Mouse (Mus musculus): ENCODE measurements at regions not wholly inside any gene's neighbourhood (a gene's known extent, or its start where the extent isn't known, plus 50 kb on each side); places are given as distances from the start of the nearest gene placed in this dataset.

- no peak for DNase-seq
Observed at GRCm38 (mm10) chr16:93384039-93384537, 219.8 kb downstream of the Setd4 start.

- DNase-seq: no peak
Observed at GRCm38 (mm10) chr16:93382945-93383344, 220.9 kb downstream of the Setd4 start.

- DNase-seq: no peak
Observed at GRCm38 (mm10) chr16:93380717-93381671, 222.9 kb downstream of the Setd4 start.

- no peak for DNase-seq
Observed at GRCm38 (mm10) chr16:93380117-93380516, 223.7 kb downstream of the Setd4 start.

DNA sequence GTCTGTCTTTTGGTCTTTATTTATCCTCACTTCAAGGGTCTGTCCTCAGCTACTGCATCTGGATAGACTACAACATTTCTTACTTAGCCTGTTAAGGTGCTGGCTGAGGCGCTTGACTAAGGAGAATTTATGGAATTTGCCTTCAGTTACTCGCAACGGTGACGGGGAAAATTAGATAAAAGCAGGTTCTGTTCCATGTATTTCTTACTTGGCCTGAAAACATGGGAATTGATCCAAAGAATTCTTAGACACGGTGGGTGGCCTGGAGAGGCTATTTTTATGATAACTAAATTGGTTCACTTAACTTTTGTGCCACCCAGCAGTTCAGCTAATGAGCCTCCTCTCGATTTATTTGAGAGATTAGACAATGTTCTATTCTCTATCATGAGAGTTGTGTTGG is 224.3 kb downstream of the Setd4 start:
- no peak for DNase-seq

- DNase-seq: no peak
Observed at GRCm38 (mm10) chr16:93374669-93375068, 229.2 kb downstream of the Setd4 start.

DNA sequence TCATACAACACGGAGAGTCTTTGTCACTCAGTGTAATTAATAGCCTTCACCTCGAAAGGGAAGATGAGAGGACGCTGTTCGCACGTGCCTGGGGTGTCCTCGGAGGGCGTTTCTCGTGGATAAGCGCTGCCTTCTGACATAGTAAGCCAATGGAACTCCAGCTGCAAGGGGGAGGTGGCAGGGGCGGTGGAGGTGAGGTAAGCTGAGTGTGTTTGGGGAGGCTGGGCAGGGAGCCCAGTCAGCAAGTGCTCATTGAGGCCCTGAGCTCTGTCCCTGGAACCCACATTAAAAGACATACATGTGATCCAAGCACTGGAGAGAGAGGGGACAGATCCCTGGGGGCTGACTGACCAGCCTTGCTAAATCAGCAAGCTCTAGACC is 234.1 kb downstream of the Setd4 start:
- no peak for DNase-seq

- DNase-seq: no peak
Observed at GRCm38 (mm10) chr16:93368824-93369765, 234.8 kb downstream of the Setd4 start.

GRCm38 (mm10) chr16:93367995-93368394 is 235.9 kb downstream of the Setd4 start:
- DNase-seq: peak; percentile 49 to 66

DNA sequence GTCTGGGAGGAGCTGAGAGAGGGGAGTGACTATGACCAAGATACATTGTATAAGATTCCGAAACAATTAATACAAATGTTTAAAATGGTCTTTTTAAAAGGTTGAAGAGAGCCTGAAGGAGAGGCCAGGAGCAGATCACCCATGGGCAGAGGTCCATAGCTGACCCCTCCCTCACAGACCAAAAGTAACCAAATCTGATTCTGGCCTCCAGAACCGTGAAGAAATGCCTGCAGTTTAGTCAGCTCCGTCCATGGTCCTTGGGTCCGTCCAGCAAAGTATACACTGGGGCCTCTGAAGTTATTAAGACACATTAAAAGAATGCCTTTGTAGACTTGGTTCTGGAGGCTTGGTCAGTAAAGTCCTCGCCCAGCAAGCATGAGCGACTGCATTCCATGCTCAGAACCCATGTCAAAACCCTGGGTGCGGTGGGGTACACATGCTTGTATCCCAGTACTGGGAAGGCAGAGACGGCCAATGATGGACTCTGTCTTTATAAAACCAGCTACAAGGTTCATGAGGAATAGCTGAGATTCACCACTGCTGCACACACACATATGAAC is 236.5 kb downstream of the Setd4 start:
- DNase-seq: peak in 1 of 2 experiments; percentile 17

- DNase-seq: no peak
Observed at GRCm38 (mm10) chr16:93366383-93366941, 237.4 kb downstream of the Setd4 start.

GRCm38 (mm10) chr16:93365236-93365951 is 238.5 kb downstream of the Setd4 start:
- no peak for DNase-seq

- DNase-seq: no peak
Observed at GRCm38 (mm10) chr16:93359772-93360171, 244.1 kb downstream of the Setd4 start.

DNA sequence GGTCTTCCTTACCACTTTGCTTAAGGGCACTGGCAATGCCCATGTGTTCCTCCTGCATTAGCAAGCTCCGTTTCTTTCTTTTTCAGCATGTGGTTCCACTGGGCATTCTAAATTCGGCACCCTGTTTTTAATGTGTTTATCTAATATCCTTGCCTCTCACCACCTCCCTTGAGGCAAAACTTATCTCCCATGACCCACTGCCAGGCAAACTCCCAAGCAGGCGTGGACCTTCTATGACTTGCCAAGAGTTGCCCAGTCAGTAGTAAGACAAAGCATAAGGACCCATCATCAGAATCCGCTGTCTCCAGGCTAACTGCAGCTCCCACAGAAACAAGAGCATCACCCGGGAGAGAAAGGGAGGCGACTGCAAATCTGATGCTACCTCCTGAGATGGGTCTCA is 245.2 kb downstream of the Setd4 start:
- no peak for DNase-seq

DNA sequence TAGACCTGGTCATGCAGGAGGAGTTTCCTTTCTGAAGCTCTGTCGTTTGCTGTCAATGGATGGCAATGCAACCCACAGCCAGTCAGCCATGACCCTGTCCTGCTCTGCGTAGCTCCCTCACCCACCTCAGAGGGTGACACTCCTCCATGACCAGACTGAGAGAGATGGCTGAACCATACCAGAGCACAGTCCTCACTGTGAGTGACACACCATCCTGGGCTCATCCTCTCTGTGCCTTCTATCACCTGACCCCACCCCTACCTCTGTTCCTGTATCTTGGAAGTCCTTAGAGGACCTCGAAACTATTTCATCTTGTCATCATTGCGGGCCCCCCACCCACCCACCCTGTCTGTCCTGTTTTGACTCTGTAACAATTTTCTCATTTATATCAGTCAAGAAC is 245.7 kb downstream of the Setd4 start:
- no peak for DNase-seq

DNA sequence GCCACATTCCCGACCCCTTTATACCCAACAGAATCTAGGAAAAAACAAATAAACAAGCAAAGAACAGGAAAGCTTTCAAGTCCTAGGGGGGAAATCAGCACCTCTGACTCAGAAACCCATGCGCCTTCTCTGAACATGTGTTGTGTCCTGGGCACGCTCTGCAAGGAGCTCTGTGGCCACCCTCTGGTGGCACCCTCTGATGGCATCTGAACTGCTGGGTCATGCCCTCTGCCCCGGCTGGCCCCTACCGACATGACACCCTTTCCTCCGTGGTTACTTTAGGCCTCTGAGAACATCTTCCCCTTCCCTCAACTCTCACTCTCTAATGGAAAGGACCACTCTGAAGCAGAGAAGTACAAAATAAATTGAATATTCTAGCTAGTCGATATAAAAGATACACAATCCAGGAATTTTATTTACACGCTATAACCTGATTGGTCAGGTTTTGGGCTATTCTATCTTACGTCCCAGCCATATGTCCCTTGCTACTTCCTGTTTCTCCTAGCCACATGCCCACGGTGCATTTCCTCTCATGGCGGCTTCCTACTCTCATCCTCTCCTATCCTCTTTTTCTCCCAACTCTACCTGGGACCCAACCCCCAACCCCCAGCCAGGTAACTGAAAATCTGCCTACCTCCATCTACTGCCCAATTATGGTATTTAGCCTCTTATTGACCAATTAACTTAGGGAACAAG is 248.5 kb downstream of the Setd4 start:
- no peak for DNase-seq

DNA sequence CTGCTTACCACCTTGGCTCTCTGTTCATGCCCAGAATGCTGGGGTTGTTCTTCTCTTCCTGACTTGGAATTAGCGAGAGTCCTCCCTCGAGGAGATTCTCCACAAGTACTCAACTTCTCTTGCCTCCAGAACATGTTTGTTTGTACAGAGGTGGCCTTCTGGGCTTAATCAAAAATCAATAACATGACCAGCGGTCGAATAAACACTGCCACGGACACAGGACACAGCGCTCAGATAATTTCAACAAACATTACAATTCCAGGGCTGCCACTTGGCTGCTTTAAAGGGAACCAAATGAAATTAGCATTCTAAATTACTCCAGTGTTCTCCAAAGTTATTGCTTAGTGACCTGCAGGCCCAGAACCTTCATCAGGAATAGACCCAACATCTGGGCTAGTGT is 249.9 kb downstream of the Setd4 start:
- no peak for DNase-seq

DNA sequence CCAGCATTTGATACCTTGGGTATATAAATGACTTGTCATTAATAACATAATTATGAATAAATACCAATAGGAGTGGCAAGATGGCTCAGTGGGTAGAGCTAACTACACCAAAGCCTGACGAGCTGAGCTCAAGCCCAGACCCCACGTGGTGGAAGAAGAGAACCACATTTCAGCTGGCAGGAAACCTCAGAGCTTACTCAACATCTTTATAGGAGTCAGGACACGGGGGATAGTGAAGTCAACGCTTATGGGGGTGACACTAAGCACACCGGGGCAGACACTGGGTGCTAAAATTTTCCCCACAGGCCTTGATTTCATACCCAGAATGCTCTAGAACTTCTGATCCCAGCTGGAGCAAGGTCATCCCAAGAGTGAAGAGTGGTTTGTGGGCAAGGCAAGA is 259.3 kb downstream of the Setd4 start:
- DNase-seq: no peak

GRCm38 (mm10) chr16:93342701-93343100 is 261.2 kb downstream of the Setd4 start:
- DNase-seq: no peak

DNA sequence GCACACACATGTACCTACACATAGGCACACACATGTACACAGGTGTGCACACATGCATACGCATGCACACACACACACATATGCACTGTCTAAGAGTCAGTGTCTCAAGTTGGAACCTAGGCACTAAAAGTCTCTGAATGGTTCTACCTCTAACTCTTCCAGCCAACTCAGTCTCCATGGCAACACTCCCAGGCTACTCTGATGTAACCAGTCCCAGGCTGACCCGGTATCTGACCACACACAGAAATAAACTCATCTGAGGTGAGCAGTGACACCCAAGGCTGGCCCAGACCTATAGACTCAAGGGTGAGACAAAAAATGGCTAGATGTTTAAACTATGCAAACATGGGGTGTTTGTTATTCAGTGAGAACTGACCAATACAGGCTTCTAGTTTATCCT is 262.1 kb downstream of the Setd4 start:
- no peak for DNase-seq

- no peak for DNase-seq
Observed at GRCm38 (mm10) chr16:93338806-93339205, 265.1 kb downstream of the Setd4 start.

Measured in kidney, adult 8-10 months (tissue).